Comparison of ENCODE assay signal across 30 mouse cellular contexts in genomic region chr11:22998308-22998707, GRCm38 (mm10). TPM values are rescaled to one million over a fixed set of nuclear protein-coding genes. Genes with fewer than 3 reads are reported as not detected.
DNase-seq lines count a peak whose midpoint lies in the region; ATAC-seq and TF ChIP-seq lines count a peak whose summit lies in the region.
"Had no signal": no experiment of that assay in that cellular context is flagged by ENCODE, and none has a peak within 500 bp of the region (broad histone marks: within the 10 kb centered on the region; RNA-seq: fewer than 3 reads in every experiment).

No protein-coding gene starts in this region.

- no peak for DNase-seq in heart, adult 18-20 months
- DNase-seq in liver, embryonic 14.5 days (ENCODE audit: low read depth in 3 of 3, low spot score in 3 of 3) = peak in 2 of 3 experiments; percentile 46 to 60
- DNase-seq in thymus, adult 2 months = no peak
- no peak for DNase-seq in cerebellum, postnatal 10 days
- DNase-seq in hindbrain, embryonic 11.5 days (ENCODE audit: low spot score) = no peak
- DNase-seq: adrenal gland, postnatal 10 days; cerebellum, adult 11-12 months; cerebellum, adult 9-11 months; gastrocnemius, postnatal 10 days; heart, postnatal 36 days; kidney, postnatal 14 days; layer of hippocampus, adult 9-11 months; lung, adult 18-20 months; lung, postnatal 4 days; right cerebral cortex, postnatal 4 days; thymus, adult 18-20 months; thymus, postnatal 36 days had no signal

- no peak overlapping the region for H3K9ac ChIP-seq in heart, embryonic 12.5 days
- peak overlapping the region; percentile 43; the same call in 1 of the 2 replicates for H3K9ac ChIP-seq in liver, embryonic 14.5 days (replicated peaks)
- no peak overlapping the region for H3K9ac ChIP-seq in hindbrain, embryonic 11.5 days (ENCODE audit: low read depth, low read length)
- H3K9ac ChIP-seq: embryonic facial prominence, embryonic 13.5 days; forebrain, embryonic 13.5 days; hindbrain, embryonic 13.5 days; limb, embryonic 12.5 days; midbrain, embryonic 15.5 days had no signal

- no peaks in the 10 kb centered on the region for H3K27me3 ChIP-seq in heart, embryonic 12.5 days (replicated peaks)
- H3K27me3 ChIP-seq in liver, embryonic 14.5 days (ENCODE audit: control insufficient read depth, insufficient read depth, low read length) = no peaks in the 10 kb centered on the region
- no peaks in the 10 kb centered on the region for H3K27me3 ChIP-seq in thymus, adult 2 months (ENCODE audit: control insufficient read depth, insufficient read depth, low read length)
- no peaks in the 10 kb centered on the region for H3K27me3 ChIP-seq in hindbrain, embryonic 11.5 days (ENCODE audit: control insufficient read depth, insufficient read depth, low read length)
- H3K27me3 ChIP-seq: CH12.LX; embryonic facial prominence, embryonic 13.5 days; forebrain, embryonic 13.5 days; hindbrain, embryonic 13.5 days; limb, embryonic 12.5 days; midbrain, embryonic 15.5 days; Patski had no signal

- peak; percentile 56; the same call in 1 of the 2 replicates for TF ChIP-seq EP300 in liver, embryonic 14.5 days (IDR thresholded peaks at IDR 0.05; ENCODE audit: low read depth)

- H3K9me3 ChIP-seq in heart, embryonic 12.5 days (replicated peaks) = no peaks in the 10 kb centered on the region
- H3K9me3 ChIP-seq in liver, embryonic 14.5 days (ENCODE audit: control insufficient read depth, low read length) = no peaks in the 10 kb centered on the region
- H3K9me3 ChIP-seq in hindbrain, embryonic 11.5 days (ENCODE audit: control insufficient read depth, low read length) = no peaks in the 10 kb centered on the region
- H3K9me3 ChIP-seq: embryonic facial prominence, embryonic 13.5 days; forebrain, embryonic 13.5 days; heart, embryonic 10.5 days; hindbrain, embryonic 13.5 days; limb, embryonic 12.5 days; midbrain, embryonic 15.5 days had no signal

- no peak for TF ChIP-seq CTCF in liver, embryonic 14.5 days (IDR thresholded peaks at IDR 0.05; ENCODE audit: low read depth)
- no peak for TF ChIP-seq CTCF in thymus, adult 2 months (IDR thresholded peaks at IDR 0.05; ENCODE audit: borderline replicate concordance, control insufficient read depth, extremely low read depth, insufficient read depth, low read length, poor library complexity)

- no peak overlapping the region for H3K4me2 ChIP-seq in heart, embryonic 12.5 days
- peak overlapping the region; percentile 56 for H3K4me2 ChIP-seq in liver, embryonic 14.5 days (ENCODE audit: low read depth)
- no peak overlapping the region for H3K4me2 ChIP-seq in hindbrain, embryonic 11.5 days (replicated peaks; ENCODE audit: low read depth, low read length)
- H3K4me2 ChIP-seq: embryonic facial prominence, embryonic 13.5 days; forebrain, embryonic 13.5 days; hindbrain, embryonic 13.5 days; limb, embryonic 12.5 days; midbrain, embryonic 15.5 days had no signal

- no peaks in the 10 kb centered on the region for H3K4me1 ChIP-seq in heart, embryonic 12.5 days (replicated peaks)
- peaks cover 10% of the 10 kb centered on the region in 2 experiments for H3K4me1 ChIP-seq in liver, embryonic 14.5 days (replicated peaks; ENCODE audit: control insufficient read depth in 2 of 2, insufficient read depth in 2 of 2, low read length in 1 of 2)
- H3K4me1 ChIP-seq in thymus, adult 2 months (replicated peaks; ENCODE audit: control insufficient read depth, insufficient read depth, low read length) = no peaks in the 10 kb centered on the region
- H3K4me1 ChIP-seq in hindbrain, embryonic 11.5 days (replicated peaks; ENCODE audit: control insufficient read depth, insufficient read depth, low read length) = no peaks in the 10 kb centered on the region
- H3K4me1 ChIP-seq: embryonic facial prominence, embryonic 13.5 days; forebrain, embryonic 13.5 days; heart, embryonic 10.5 days; hindbrain, embryonic 13.5 days; limb, embryonic 12.5 days; midbrain, embryonic 15.5 days had no signal

- H3K4me3 ChIP-seq in heart, embryonic 12.5 days = no peak overlapping the region
- H3K4me3 ChIP-seq in liver, embryonic 14.5 days (ENCODE audit: insufficient read depth in 1 of 2, low read depth in 2 of 2, low read length in 2 of 2) = no peak overlapping the region
- H3K4me3 ChIP-seq in thymus, adult 2 months (ENCODE audit: control insufficient read depth, insufficient read depth, low read length) = no peak overlapping the region
- H3K4me3 ChIP-seq in hindbrain, embryonic 11.5 days (ENCODE audit: low read depth, low read length) = no peak overlapping the region
- H3K4me3 ChIP-seq: embryonic facial prominence, embryonic 13.5 days; forebrain, embryonic 13.5 days; heart, embryonic 10.5 days; hindbrain, embryonic 13.5 days; limb, embryonic 12.5 days; midbrain, embryonic 15.5 days had no signal

- 0 out of 2 replicates have a peak, but pooled peaks have one; percentile 42 for ATAC-seq in heart, embryonic 12.5 days (ENCODE audit: insufficient number of reproducible peaks, low FRiP score)
- ATAC-seq in erythroid progenitor cell, adult 5-6 weeks (replicated peaks; ENCODE audit: low FRiP score, poor library complexity, severe bottlenecking) = peak; percentile 95
- peak; percentile 94 for ATAC-seq in liver, embryonic 14.5 days (ENCODE audit: insufficient read depth)
- ATAC-seq in megakaryocyte-erythroid progenitor cell, adult 5-6 weeks (replicated peaks; ENCODE audit: low FRiP score, low TSS enrichment, poor library complexity, severe bottlenecking) = peak; percentile 58
- no peak for ATAC-seq in hindbrain, embryonic 11.5 days (ENCODE audit: low FRiP score)
- ATAC-seq: forebrain, embryonic 13.5 days; intestine, embryonic 16.5 days; lung, postnatal 0 days; midbrain, embryonic 15.5 days; Patski had no signal

- H3K36me3 ChIP-seq in heart, embryonic 12.5 days = peaks cover 77% of the 10 kb centered on the region
- peaks cover 80% of the 10 kb centered on the region for H3K36me3 ChIP-seq in liver, embryonic 14.5 days (replicated peaks; ENCODE audit: control insufficient read depth, insufficient read depth, low read depth)
- H3K36me3 ChIP-seq in thymus, adult 2 months (ENCODE audit: control insufficient read depth, insufficient read depth, low read length) = peaks cover 100% of the 10 kb centered on the region
- H3K36me3 ChIP-seq in hindbrain, embryonic 11.5 days (ENCODE audit: control insufficient read depth, insufficient read depth, low read length) = peaks cover 22% of the 10 kb centered on the region

- WGBS in heart, embryonic 12.5 days = 58% methylated on average over 1 of the region's 1 CpGs
- WGBS in liver, embryonic 14.5 days (ENCODE audit: insufficient replicate concordance) = 28% methylated on average over 1 of the region's 1 CpGs
- WGBS in thymus, adult 2 months = 88% methylated on average over 1 of the region's 1 CpGs
- 78% methylated on average over 1 of the region's 1 CpGs for WGBS in hindbrain, embryonic 11.5 days

- no peak overlapping the region for H3K27ac ChIP-seq in heart, embryonic 12.5 days (ENCODE audit: poor library complexity, severe bottlenecking)
- peak overlapping the region; percentile 75 for H3K27ac ChIP-seq in liver, embryonic 14.5 days
- H3K27ac ChIP-seq in thymus, adult 2 months (ENCODE audit: control insufficient read depth, insufficient read depth, low read length) = no peak overlapping the region
- no peak overlapping the region for H3K27ac ChIP-seq in hindbrain, embryonic 11.5 days (ENCODE audit: low read depth, low read length)
- H3K27ac ChIP-seq: embryonic facial prominence, embryonic 13.5 days; forebrain, embryonic 13.5 days; heart, embryonic 10.5 days; hindbrain, embryonic 13.5 days; limb, embryonic 12.5 days; midbrain, embryonic 15.5 days had no signal

- no peak for TF ChIP-seq POLR2A in thymus, adult 2 months (IDR thresholded peaks at IDR 0.05; ENCODE audit: control insufficient read depth, extremely low read depth, insufficient read depth, low read length, poor library complexity)

RNA-seq across cellular contexts. Expression of gene Cct4, which starts 8.0 kb away (rescaled TPM):
- polyA plus RNA-seq in heart, embryonic 12.5 days (2016; fragmentation: Nextera tagmentation; extraction: Ambion mirVana) = 240 and 247 TPM in 2 replicates
- 100 to 1,000 TPM; 136 to 137 TPM for total RNA-seq in heart, adult 18-20 months (2021)
- 104 and 114 TPM in 2 replicates for total RNA-seq in erythroid progenitor cell, adult 5-6 weeks (2015; ENCODE audit: low replicate concordance)
- 71.1 and 77.6 TPM in 2 replicates for total RNA-seq in erythroid progenitor cell, adult 5-6 weeks (2017; ENCODE audit: low replicate concordance)
- 41.0 and 65.4 TPM in 2 replicates for polyA plus RNA-seq in liver, embryonic 14.5 days (2012; rRNA removed)
- 142 and 158 TPM in 2 replicates for polyA plus RNA-seq in liver, embryonic 14.5 days (2014; fragmentation: Nextera tagmentation; extraction: Ambion mirVana)
- total RNA-seq in megakaryocyte-erythroid progenitor cell, adult 5-6 weeks (2014; fragmentation: Nextera tagmentation) = 311 and 390 TPM in 2 replicates
- total RNA-seq in megakaryocyte-erythroid progenitor cell, adult 5-6 weeks (2017) = 447 and 464 TPM in 2 replicates
- polyA plus RNA-seq in thymus, adult 2 months (2012; rRNA removed) = 206 and 311 TPM in 2 replicates
- 446 and 457 TPM in 2 replicates for polyA plus RNA-seq in hindbrain, embryonic 11.5 days (2014; fragmentation: Nextera tagmentation; extraction: Ambion mirVana)

RNA-seq across cellular contexts. Expression of gene Fam161a, which starts 9.0 kb away (rescaled TPM):
- 1.8 and 2.1 TPM in 2 replicates for polyA plus RNA-seq in heart, embryonic 12.5 days (2016; fragmentation: Nextera tagmentation; extraction: Ambion mirVana)
- total RNA-seq in heart, adult 18-20 months (2021) = 1 to 10 TPM; 1.3 to 2.6 TPM
- total RNA-seq in erythroid progenitor cell, adult 5-6 weeks (2015; ENCODE audit: low replicate concordance) = 8.0 and 29.9 TPM in 2 replicates
- 6.8 and 19.2 TPM in 2 replicates for total RNA-seq in erythroid progenitor cell, adult 5-6 weeks (2017; ENCODE audit: low replicate concordance)
- 0.61 and 0.93 TPM in 2 replicates for polyA plus RNA-seq in liver, embryonic 14.5 days (2012; rRNA removed)
- polyA plus RNA-seq in liver, embryonic 14.5 days (2014; fragmentation: Nextera tagmentation; extraction: Ambion mirVana) = 1.4 and 1.9 TPM in 2 replicates
- total RNA-seq in megakaryocyte-erythroid progenitor cell, adult 5-6 weeks (2014; fragmentation: Nextera tagmentation) = 1.2 and 4.3 TPM in 2 replicates
- total RNA-seq in megakaryocyte-erythroid progenitor cell, adult 5-6 weeks (2017) = 2.4 and 3.0 TPM in 2 replicates
- polyA plus RNA-seq in thymus, adult 2 months (2012; rRNA removed) = 0.17 and 0.66 TPM in 2 replicates
- 5.0 and 6.9 TPM in 2 replicates for polyA plus RNA-seq in hindbrain, embryonic 11.5 days (2014; fragmentation: Nextera tagmentation; extraction: Ambion mirVana)

RNA-seq across cellular contexts. Expression of gene Commd1, which starts 16.1 kb away (rescaled TPM):
- polyA plus RNA-seq in heart, embryonic 12.5 days (2016; fragmentation: Nextera tagmentation; extraction: Ambion mirVana) = 295 and 316 TPM in 2 replicates
- total RNA-seq in heart, adult 18-20 months (2021) = 100 to 1,000 TPM; 154 to 162 TPM
- 38.1 and 66.7 TPM in 2 replicates for total RNA-seq in erythroid progenitor cell, adult 5-6 weeks (2015; ENCODE audit: low replicate concordance)
- 30.7 and 36.3 TPM in 2 replicates for total RNA-seq in erythroid progenitor cell, adult 5-6 weeks (2017; ENCODE audit: low replicate concordance)
- polyA plus RNA-seq in liver, embryonic 14.5 days (2012; rRNA removed) = 10.9 and 35.6 TPM in 2 replicates
- polyA plus RNA-seq in liver, embryonic 14.5 days (2014; fragmentation: Nextera tagmentation; extraction: Ambion mirVana) = 203 and 221 TPM in 2 replicates
- total RNA-seq in megakaryocyte-erythroid progenitor cell, adult 5-6 weeks (2014; fragmentation: Nextera tagmentation) = 74.4 and 174 TPM in 2 replicates
- 63.0 and 95.3 TPM in 2 replicates for total RNA-seq in megakaryocyte-erythroid progenitor cell, adult 5-6 weeks (2017)
- 12.2 and 13.0 TPM in 2 replicates for polyA plus RNA-seq in thymus, adult 2 months (2012; rRNA removed)
- 401 and 411 TPM in 2 replicates for polyA plus RNA-seq in hindbrain, embryonic 11.5 days (2014; fragmentation: Nextera tagmentation; extraction: Ambion mirVana)

RNA-seq across cellular contexts. Expression of gene Gm28048, which starts 16.4 kb away (rescaled TPM):
- 8.5 and 9.4 TPM in 2 replicates for polyA plus RNA-seq in heart, embryonic 12.5 days (2016; fragmentation: Nextera tagmentation; extraction: Ambion mirVana)
- 1 to 10 TPM; 4.7 to 5.3 TPM for total RNA-seq in heart, adult 18-20 months (2021)
- total RNA-seq in erythroid progenitor cell, adult 5-6 weeks (2015; ENCODE audit: low replicate concordance) = 13.0 and 16.9 TPM in 2 replicates
- 1.6 and 13.6 TPM in 2 replicates for total RNA-seq in erythroid progenitor cell, adult 5-6 weeks (2017; ENCODE audit: low replicate concordance)
- polyA plus RNA-seq in liver, embryonic 14.5 days (2012; rRNA removed) = 2.3 and 2.8 TPM in 2 replicates
- polyA plus RNA-seq in liver, embryonic 14.5 days (2014; fragmentation: Nextera tagmentation; extraction: Ambion mirVana) = 6.8 and 9.2 TPM in 2 replicates
- total RNA-seq in megakaryocyte-erythroid progenitor cell, adult 5-6 weeks (2014; fragmentation: Nextera tagmentation) = 31.4 and 32.3 TPM in 2 replicates
- total RNA-seq in megakaryocyte-erythroid progenitor cell, adult 5-6 weeks (2017) = 33.9 and 42.3 TPM in 2 replicates
- polyA plus RNA-seq in thymus, adult 2 months (2012; rRNA removed) = not detected in 2 replicates
- 4.8 and 6.1 TPM in 2 replicates for polyA plus RNA-seq in hindbrain, embryonic 11.5 days (2014; fragmentation: Nextera tagmentation; extraction: Ambion mirVana)

RNA-seq across cellular contexts. Expression of gene Zrsr1, which starts 26.5 kb away (rescaled TPM):
- polyA plus RNA-seq in heart, embryonic 12.5 days (2016; fragmentation: Nextera tagmentation; extraction: Ambion mirVana) = 2.3 and 3.2 TPM in 2 replicates
- 10 to 100 TPM; 18.5 to 19.3 TPM for total RNA-seq in heart, adult 18-20 months (2021)
- total RNA-seq in erythroid progenitor cell, adult 5-6 weeks (2015; ENCODE audit: low replicate concordance) = 27.4 and 31.0 TPM in 2 replicates
- 48.4 and 75.7 TPM in 2 replicates for total RNA-seq in erythroid progenitor cell, adult 5-6 weeks (2017; ENCODE audit: low replicate concordance)
- polyA plus RNA-seq in liver, embryonic 14.5 days (2012; rRNA removed) = 6.2 and 12.6 TPM in 2 replicates
- polyA plus RNA-seq in liver, embryonic 14.5 days (2014; fragmentation: Nextera tagmentation; extraction: Ambion mirVana) = 1.8 and 2.3 TPM in 2 replicates
- 6.4 and 7.3 TPM in 2 replicates for total RNA-seq in megakaryocyte-erythroid progenitor cell, adult 5-6 weeks (2014; fragmentation: Nextera tagmentation)
- total RNA-seq in megakaryocyte-erythroid progenitor cell, adult 5-6 weeks (2017) = 16.3 and 23.6 TPM in 2 replicates
- 3.4 and 3.5 TPM in 2 replicates for polyA plus RNA-seq in thymus, adult 2 months (2012; rRNA removed)
- polyA plus RNA-seq in hindbrain, embryonic 11.5 days (2014; fragmentation: Nextera tagmentation; extraction: Ambion mirVana) = 4.7 and 5.2 TPM in 2 replicates

Comparison
In these comparisons a context has a peak if more than half of its experiments do, and no peak if none do; other contexts are left out.
1. DNase-seq: peak in liver, embryonic 14.5 days (2 of 3); none in heart, adult 18-20 months (0 of 2), thymus, adult 2 months (single experiment), cerebellum, postnatal 10 days (0 of 2) and hindbrain, embryonic 11.5 days (single experiment).